Mouse (Mus musculus): ENCODE data around the gene Lrrc4. TPM values are rescaled to one million over a fixed set of nuclear protein-coding genes. Genes with fewer than 3 reads are reported as not detected.

Lrrc4 gene
- total and polyA plus RNA-seq, 2 experiments from 2014 or later: 6.0 to 59.8 TPM

DNA sequence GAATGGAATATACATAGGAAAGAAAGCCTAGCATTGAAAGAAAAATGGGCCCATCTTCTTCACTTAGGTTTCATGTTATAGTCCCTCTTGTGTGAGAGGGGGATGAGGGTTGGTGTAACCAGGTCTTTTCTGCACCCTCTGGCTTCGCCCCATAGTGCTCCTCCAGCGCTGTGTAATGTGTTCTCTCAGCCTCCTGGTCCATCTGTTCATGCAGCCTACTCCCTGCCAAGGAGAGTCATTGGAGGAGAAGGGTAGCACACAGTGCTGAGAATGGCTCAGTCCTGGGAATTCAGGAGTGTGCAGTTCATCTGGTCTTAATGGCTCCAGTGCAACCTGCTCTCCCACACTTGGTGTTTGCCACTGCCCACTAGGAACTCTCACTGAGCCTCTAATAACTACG is 30.6 kb downstream of the Lrrc4 start:
- DNase-seq (ENCODE audit: low spot score) (no peak), ATAC-seq (peak; percentile 75)
- no peaks in the 10 kb centered on the region for H3K9me3 ChIP-seq (ENCODE audit: low read length)
- WGBS: 72% methylated on average over 3 of the region's 3 CpGs
- H3K4me3 ChIP-seq (ENCODE audit: low read length): no peak overlapping the region
- no peaks in the 10 kb centered on the region for H3K36me3 ChIP-seq (ENCODE audit: insufficient read depth, low read length)
- no peak overlapping the region for H3K27ac ChIP-seq
- no peak overlapping the region for H3K9ac ChIP-seq (replicated peaks; ENCODE audit: low read length)
- H3K27me3 ChIP-seq (ENCODE audit: insufficient read depth, low read length): no peaks in the 10 kb centered on the region
- no peak for TF ChIP-seq CTCF (IDR thresholded peaks at IDR 0.05; ENCODE audit: low read depth)
- H3K4me1 ChIP-seq (ENCODE audit: insufficient read depth, low read length): no peaks in the 10 kb centered on the region
- H3K4me2 ChIP-seq (ENCODE audit: low read depth, low read length): no peak overlapping the region

DNA sequence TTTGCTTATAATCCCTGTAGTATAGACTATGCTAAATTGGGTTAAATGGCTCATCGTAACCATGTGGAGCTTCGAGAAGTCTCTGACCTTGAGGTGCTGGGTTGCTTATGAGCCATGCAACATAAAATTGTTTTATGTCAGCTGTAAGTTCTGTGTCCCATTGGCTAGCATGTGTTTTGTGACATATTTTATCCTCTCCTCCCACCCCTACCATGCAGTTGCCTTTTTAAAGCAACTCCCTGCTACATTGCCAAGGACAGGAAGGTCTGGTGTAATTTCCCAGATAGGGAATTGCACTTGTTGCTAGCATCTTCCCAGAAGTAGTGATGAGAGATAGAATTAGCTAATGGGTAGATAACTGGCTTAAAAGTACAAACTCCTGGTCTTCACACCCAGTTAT is 31.7 kb downstream of the Lrrc4 start:
- Histone ChIP-seq H3K27me3 (ENCODE audit: insufficient read depth, low read length) (no peaks in the 10 kb centered on the region), H3K4me3 (ENCODE audit: low read length) (no peak overlapping the region), H3K4me1 (ENCODE audit: insufficient read depth, low read length) (0 out of 2 replicates have a peak, but pooled peaks cover 8% of the 10 kb centered on the region), H3K9me3 (ENCODE audit: low read length) (no peaks in the 10 kb centered on the region), H3K9ac (replicated peaks; ENCODE audit: low read length) (no peak overlapping the region), H3K27ac (no peak overlapping the region), H3K4me2 (ENCODE audit: low read depth, low read length) (no peak overlapping the region), H3K36me3 (ENCODE audit: insufficient read depth, low read length) (no peaks in the 10 kb centered on the region)
- 80% methylated on average over 2 of the region's 2 CpGs for WGBS
- no peak for DNase-seq (ENCODE audit: low spot score)
- ATAC-seq: no peak
- no peak for TF ChIP-seq CTCF (IDR thresholded peaks at IDR 0.05; ENCODE audit: low read depth)

DNA sequence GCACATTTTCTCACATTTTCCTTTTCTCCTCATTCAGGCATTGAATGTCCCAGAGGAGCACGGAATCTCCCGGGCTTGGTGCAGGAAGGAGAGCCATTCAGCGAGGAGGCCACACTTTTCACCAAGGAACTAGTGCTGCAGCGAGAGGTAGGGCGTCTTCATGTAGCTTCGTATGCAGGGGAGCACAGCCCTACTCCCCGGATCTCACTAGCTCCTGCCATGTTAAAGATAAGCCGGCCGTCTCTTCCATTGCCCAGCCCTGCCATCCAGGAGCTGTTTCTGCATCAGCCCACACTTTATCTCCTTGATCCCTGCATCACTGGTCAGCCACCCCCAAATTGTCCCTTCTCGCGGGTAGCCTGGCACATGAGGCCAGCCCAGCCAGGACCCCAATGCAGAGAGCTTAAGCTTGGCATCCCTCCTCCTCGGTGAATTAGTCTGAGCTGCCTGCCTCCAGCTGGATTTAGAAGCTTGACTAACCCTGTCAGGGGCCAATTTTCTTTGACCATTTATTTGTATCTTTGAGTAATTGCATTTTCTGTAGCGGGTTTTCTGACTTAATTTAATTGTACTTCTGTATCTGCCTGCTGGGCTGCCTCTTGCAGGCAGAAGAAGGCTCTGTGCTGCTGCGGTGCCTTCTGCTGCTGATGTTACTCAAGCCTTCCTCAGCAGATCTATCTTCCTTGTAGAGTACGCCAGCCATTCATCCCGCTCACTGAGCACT is 35.6 kb downstream of the Lrrc4 start:
- no peaks in the 10 kb centered on the region for H3K27me3 ChIP-seq (ENCODE audit: insufficient read depth, low read length)
- H3K9me3 ChIP-seq (ENCODE audit: low read length): no peaks in the 10 kb centered on the region
- H3K9ac ChIP-seq (replicated peaks; ENCODE audit: low read length): no peak overlapping the region
- H3K4me2 ChIP-seq (ENCODE audit: low read depth, low read length): peak overlapping the region; percentile 31
- H3K4me1 ChIP-seq (ENCODE audit: insufficient read depth, low read length): 0 out of 2 replicates have a peak, but pooled peaks cover 8% of the 10 kb centered on the region
- peak overlapping the region; percentile 49; the same call in 1 of the 2 replicates for H3K27ac ChIP-seq
- no peak overlapping the region for H3K4me3 ChIP-seq (ENCODE audit: low read length)
- no peaks in the 10 kb centered on the region for H3K36me3 ChIP-seq (ENCODE audit: insufficient read depth, low read length)
- no peak for TF ChIP-seq CTCF (IDR thresholded peaks at IDR 0.05; ENCODE audit: low read depth)
- no peak for DNase-seq (ENCODE audit: low spot score)
- WGBS: 58% methylated on average over 16 of the region's 16 CpGs
- peak; percentile 24 for ATAC-seq

DNA sequence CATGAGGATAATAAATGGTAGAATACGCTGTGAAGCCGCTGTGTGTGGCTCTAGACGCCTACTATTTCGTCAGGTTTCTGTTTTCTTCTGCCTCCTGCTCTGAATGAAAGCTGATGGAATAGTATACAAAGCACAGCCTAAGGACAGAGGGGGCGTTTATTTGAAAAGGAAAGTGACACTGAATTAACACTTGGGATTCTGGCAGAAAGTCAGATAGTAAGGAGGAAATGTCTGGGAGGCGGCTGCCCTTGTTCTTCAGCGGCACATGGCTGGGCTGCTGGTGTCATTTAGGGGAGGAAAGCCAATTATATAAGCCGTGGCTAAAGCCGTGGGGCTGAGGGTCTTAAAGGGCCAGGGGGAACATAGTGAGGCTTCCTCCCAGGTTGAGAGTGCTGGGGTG is 36.2 kb downstream of the Lrrc4 start:
- no peak overlapping the region for H3K9ac ChIP-seq (replicated peaks; ENCODE audit: low read length)
- ATAC-seq (peak; percentile 69), DNase-seq (ENCODE audit: low spot score) (peak; percentile 72)
- no peaks in the 10 kb centered on the region for H3K36me3 ChIP-seq (ENCODE audit: insufficient read depth, low read length)
- H3K4me3 ChIP-seq (ENCODE audit: low read length): no peak overlapping the region
- H3K9me3 ChIP-seq (ENCODE audit: low read length): no peaks in the 10 kb centered on the region
- H3K27me3 ChIP-seq (ENCODE audit: insufficient read depth, low read length): no peaks in the 10 kb centered on the region
- WGBS: 15% methylated on average over 9 of the region's 9 CpGs
- peak overlapping the region; percentile 31 for H3K4me2 ChIP-seq (ENCODE audit: low read depth, low read length)
- 0 out of 2 replicates have a peak, but pooled peaks cover 8% of the 10 kb centered on the region for H3K4me1 ChIP-seq (ENCODE audit: insufficient read depth, low read length)
- no peak for TF ChIP-seq CTCF (IDR thresholded peaks at IDR 0.05; ENCODE audit: low read depth)
- peak overlapping the region; percentile 49; the same call in 1 of the 2 replicates for H3K27ac ChIP-seq

DNA sequence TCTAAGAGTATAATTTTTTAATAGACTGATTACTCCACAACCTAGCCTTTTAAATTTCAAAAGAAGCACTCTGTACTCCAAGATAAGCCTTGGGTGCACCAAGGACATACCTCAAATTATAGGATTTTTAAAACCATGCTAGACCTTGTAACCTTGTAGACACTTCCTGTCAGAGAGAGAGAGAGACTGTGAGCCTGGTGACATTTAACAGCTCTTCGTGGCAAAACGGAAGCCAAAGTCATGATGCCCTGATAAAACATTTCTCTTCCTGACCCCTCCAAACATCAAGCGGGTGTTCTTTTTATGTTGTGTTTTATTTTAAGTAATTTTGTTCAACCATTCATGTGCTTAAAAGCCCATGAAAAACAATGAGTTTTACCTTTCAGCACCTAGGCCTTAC is 39.7 kb downstream of the Lrrc4 start:
- ATAC-seq (no peak), DNase-seq (ENCODE audit: low spot score) (no peak)
- no peak overlapping the region for H3K9ac ChIP-seq (replicated peaks; ENCODE audit: low read length)
- H3K27ac ChIP-seq: no peak overlapping the region
- no peaks in the 10 kb centered on the region for H3K36me3 ChIP-seq (ENCODE audit: insufficient read depth, low read length)
- 85% methylated on average over 3 of the region's 3 CpGs for whole genome bisulfite sequencing
- TF ChIP-seq CTCF (IDR thresholded peaks at IDR 0.05; ENCODE audit: low read depth): no peak
- H3K9me3 ChIP-seq (ENCODE audit: low read length): no peaks in the 10 kb centered on the region
- H3K4me2 ChIP-seq (ENCODE audit: low read depth, low read length): no peak overlapping the region
- H3K4me1 ChIP-seq (ENCODE audit: insufficient read depth, low read length): 0 out of 2 replicates have a peak, but pooled peaks cover 8% of the 10 kb centered on the region
- H3K4me3 ChIP-seq (ENCODE audit: low read length): no peak overlapping the region
- no peaks in the 10 kb centered on the region for H3K27me3 ChIP-seq (ENCODE audit: insufficient read depth, low read length)

DNA sequence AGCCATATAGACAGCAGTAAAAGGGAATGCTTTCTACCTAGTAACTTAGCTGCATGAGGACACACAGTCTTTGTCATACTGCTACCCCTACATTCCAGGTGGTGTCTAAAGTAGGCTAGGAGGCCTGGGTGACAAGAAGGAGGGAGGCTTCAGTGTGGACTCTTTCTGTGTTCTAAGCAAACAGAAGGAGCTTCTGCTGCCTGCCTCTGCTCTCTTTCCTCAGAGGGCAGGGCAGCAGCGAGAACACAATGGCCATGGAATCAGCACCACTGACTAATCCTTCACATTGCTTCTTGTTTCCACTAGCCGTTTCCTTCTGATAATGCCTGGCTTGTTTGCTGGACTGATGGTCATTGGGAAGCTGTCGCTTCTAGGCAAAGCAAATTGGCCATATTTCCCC is 40.4 kb downstream of the Lrrc4 start:
- ATAC-seq (no peak), DNase-seq (ENCODE audit: low spot score) (no peak)
- no peaks in the 10 kb centered on the region for H3K9me3 ChIP-seq (ENCODE audit: low read length)
- no peak overlapping the region for H3K4me2 ChIP-seq (ENCODE audit: low read depth, low read length)
- no peak overlapping the region; the same call in 1 of the 2 replicates for H3K27ac ChIP-seq
- no peaks in the 10 kb centered on the region for H3K27me3 ChIP-seq (ENCODE audit: insufficient read depth, low read length)
- 52% methylated on average over 3 of the region's 3 CpGs for WGBS
- TF ChIP-seq CTCF (IDR thresholded peaks at IDR 0.05; ENCODE audit: low read depth): no peak
- no peak overlapping the region for H3K4me3 ChIP-seq (ENCODE audit: low read length)
- no peaks in the 10 kb centered on the region for H3K36me3 ChIP-seq (ENCODE audit: insufficient read depth, low read length)
- no peak overlapping the region for H3K9ac ChIP-seq (replicated peaks; ENCODE audit: low read length)
- H3K4me1 ChIP-seq (ENCODE audit: insufficient read depth, low read length): 0 out of 2 replicates have a peak, but pooled peaks cover 8% of the 10 kb centered on the region

DNA sequence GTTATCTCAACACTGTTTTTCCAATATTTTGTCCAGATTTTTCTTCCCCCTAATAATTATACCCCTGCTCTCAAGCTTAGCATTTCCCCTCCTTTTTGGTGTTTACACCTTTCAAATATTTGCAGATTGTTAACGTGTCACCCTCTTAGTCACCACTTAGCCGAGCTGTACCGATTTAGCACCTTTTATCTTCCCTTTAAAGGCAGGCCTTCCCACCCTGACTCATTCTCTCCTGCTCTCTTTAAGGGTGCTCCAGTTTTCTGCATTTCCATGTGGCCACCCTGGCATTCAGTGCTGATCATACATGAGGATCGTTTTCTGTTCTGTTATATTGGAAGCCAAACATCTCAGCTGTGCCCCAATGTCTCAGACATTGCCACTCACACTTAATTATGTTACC is 41.9 kb downstream of the Lrrc4 start:
- Histone ChIP-seq H3K9me3 (ENCODE audit: low read length) (no peaks in the 10 kb centered on the region), H3K27me3 (ENCODE audit: insufficient read depth, low read length) (no peaks in the 10 kb centered on the region), H3K4me3 (ENCODE audit: low read length) (no peak overlapping the region), H3K4me2 (ENCODE audit: low read depth, low read length) (no peak overlapping the region), H3K9ac (replicated peaks; ENCODE audit: low read length) (no peak overlapping the region), H3K4me1 (ENCODE audit: insufficient read depth, low read length) (0 out of 2 replicates have a peak, but pooled peaks cover under 1% of the 10 kb centered on the region), H3K36me3 (ENCODE audit: insufficient read depth, low read length) (no peaks in the 10 kb centered on the region), H3K27ac (no peak overlapping the region)
- ATAC-seq (no peak), DNase-seq (ENCODE audit: low spot score) (no peak)
- no peak for TF ChIP-seq CTCF (IDR thresholded peaks at IDR 0.05; ENCODE audit: low read depth)
- WGBS: 79% methylated on average over 4 of the region's 4 CpGs

All from hindbrain, postnatal 0 days (tissue).